Mouse (Mus musculus) limb, embryonic 14.5 days (tissue): ENCODE results near the gene Vil1. TPM values are rescaled to one million over a fixed set of nuclear protein-coding genes. Genes with fewer than 3 reads are reported as not detected.

ENCODE experiments used
- ATAC-seq: fragments of 200-750 bp; cut with Nextera tagmentation; 2 replicates; pipeline ENCODE4 v1.8.0; 2017; ENCODE audit warnings: low read depth, moderate number of reproducible peaks, moderate TSS enrichment; ENCODE audit not compliant: low FRiP score
- DNase-seq: peaks from one replicate; pipeline ENCODE4 v3.0.0-alpha.2; 2015; ENCODE audit warnings: low spot score
- H3K27ac ChIP-seq: fragments of 300-500 bp; sonication (generic); replicated peaks from 2 replicates; pipeline ENCODE4 v1.5.1; 2014; ENCODE audit warnings: low read depth, mild to moderate bottlenecking, low read length, moderate library complexity, mixed read lengths
- H3K27me3 ChIP-seq: fragments of 300-500 bp; sonication (generic); 2 replicates; pipeline ENCODE4 v1.6.1; 2014; ENCODE audit warnings: low read length, mixed read lengths; ENCODE audit not compliant: control insufficient read depth, insufficient read depth
- H3K36me3 ChIP-seq: fragments of 300-500 bp; sonication (generic); 2 replicates; pipeline ENCODE4 v1.6.1; 2014; ENCODE audit warnings: mild to moderate bottlenecking, low read length, moderate library complexity, mixed read lengths; ENCODE audit not compliant: control insufficient read depth, insufficient read depth
- H3K4me1 ChIP-seq: fragments of 300-500 bp; sonication (generic); 2 replicates; pipeline ENCODE4 v1.6.1; 2014; ENCODE audit warnings: antibody characterized with exemption, low read length, mixed read lengths; ENCODE audit not compliant: control insufficient read depth, insufficient read depth
- H3K4me2 ChIP-seq: fragments of 300-500 bp; sonication (generic); replicated peaks from 2 replicates; pipeline ENCODE4 v1.6.1; 2014; ENCODE audit warnings: low read depth, mild to moderate bottlenecking, low read length, moderate library complexity; ENCODE audit not compliant: severe bottlenecking
- H3K4me3 ChIP-seq: fragments of 300-500 bp; sonication (generic); replicated peaks from 2 replicates; pipeline ENCODE4 v1.5.1; 2014; ENCODE audit warnings: low read length
- H3K9ac ChIP-seq: fragments of 300-500 bp; sonication (generic); 2 replicates; pipeline ENCODE4 v1.6.1; 2014; ENCODE audit warnings: mild to moderate bottlenecking, low read depth, low read length, moderate library complexity; ENCODE audit not compliant: severe bottlenecking
- H3K9me3 ChIP-seq: fragments of 300-500 bp; sonication (generic); 2 replicates; pipeline ENCODE4 v1.6.1; 2016; ENCODE audit warnings: low read length; ENCODE audit not compliant: control insufficient read depth
- POLR2A ChIP-seq: fragments of 200-500 bp; IDR thresholded peaks from 2 replicates; pipeline ENCODE4 v1.8.0; 2012; ENCODE audit warnings: inconsistent platforms, mild to moderate bottlenecking, moderate library complexity, borderline replicate concordance; ENCODE audit not compliant: insufficient read depth, insufficient read length; ENCODE audit errors: extremely low read depth
- WGBS: fragments of 180-500 bp; shearing (Covaris S2); extraction: QIAGEN DNeasy Blood & Tissue Kit; methylation state at CpG from one replicate; pipeline ENCODE4 v1.1.7; 2014; 5-methylcytosine and 5-hydroxymethylcytosine counted together
- polyA plus RNA-seq, 2 experiments: library from polyadenylated mRNA; depleted of rRNA in 1 of 2; stranded (reverse) in 1 of 2; unstranded in 1 of 2; fragments of >200 nt; fragmentation: Nextera tagmentation in 1 of 2; extraction: Ambion mirVana in 1 of 2; gene quantifications; 2 replicates each; pipeline versions ENCODE4 v1.2.1 to v1.2.3; 2012 to 2014

Vil1 gene
- polyA plus RNA-seq, 2 experiments = 0.10 to 0.14 TPM

GRCm38 (mm10) chr1:74375561-74375960 lies 33.6 kb upstream of the Vil1 start:
- no peak overlapping the region for H3K4me3 ChIP-seq
- 79% methylated on average over 10 of the region's 10 CpGs for WGBS
- no peak overlapping the region for H3K4me2 ChIP-seq
- TF ChIP-seq POLR2A = no peak
- no peaks in the 10 kb centered on the region for H3K9me3 ChIP-seq
- no peak overlapping the region for H3K9ac ChIP-seq
- no peaks in the 10 kb centered on the region for H3K27me3 ChIP-seq
- no peaks in the 10 kb centered on the region for H3K36me3 ChIP-seq
- H3K27ac ChIP-seq = no peak overlapping the region
- ATAC-seq = no peak
- no peak for DNase-seq
- no peaks in the 10 kb centered on the region for H3K4me1 ChIP-seq

DNA sequence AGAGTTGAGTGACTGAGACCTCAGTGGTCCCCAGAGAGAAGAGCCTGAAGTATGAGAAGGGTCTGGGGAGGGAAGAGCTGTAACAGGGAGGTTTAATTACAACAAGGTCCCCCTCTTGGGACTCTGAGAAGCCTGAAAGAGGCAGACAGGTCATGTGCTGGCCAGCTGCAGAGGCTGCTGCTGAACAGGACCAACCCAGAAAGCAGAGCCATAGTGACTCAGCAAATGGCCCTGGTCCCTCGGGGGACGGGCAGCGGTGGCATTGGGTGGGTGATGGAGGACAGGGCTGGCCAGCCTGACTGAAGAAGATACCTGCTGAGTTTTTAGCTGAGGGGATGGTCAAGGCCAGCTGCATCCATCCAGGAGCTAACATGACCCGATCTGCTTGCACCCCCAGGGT lies 32.8 kb upstream of the Vil1 start:
- Histone ChIP-seq H3K36me3 (no peaks in the 10 kb centered on the region), H3K9ac (no peak overlapping the region), H3K4me3 (no peak overlapping the region), H3K4me2 (no peak overlapping the region), H3K9me3 (no peaks in the 10 kb centered on the region), H3K27ac (no peak overlapping the region), H3K27me3 (no peaks in the 10 kb centered on the region), H3K4me1 (no peaks in the 10 kb centered on the region)
- no peak for ATAC-seq
- DNase-seq = no peak
- 82% methylated on average over 4 of the region's 4 CpGs for WGBS
- TF ChIP-seq POLR2A = no peak

DNA sequence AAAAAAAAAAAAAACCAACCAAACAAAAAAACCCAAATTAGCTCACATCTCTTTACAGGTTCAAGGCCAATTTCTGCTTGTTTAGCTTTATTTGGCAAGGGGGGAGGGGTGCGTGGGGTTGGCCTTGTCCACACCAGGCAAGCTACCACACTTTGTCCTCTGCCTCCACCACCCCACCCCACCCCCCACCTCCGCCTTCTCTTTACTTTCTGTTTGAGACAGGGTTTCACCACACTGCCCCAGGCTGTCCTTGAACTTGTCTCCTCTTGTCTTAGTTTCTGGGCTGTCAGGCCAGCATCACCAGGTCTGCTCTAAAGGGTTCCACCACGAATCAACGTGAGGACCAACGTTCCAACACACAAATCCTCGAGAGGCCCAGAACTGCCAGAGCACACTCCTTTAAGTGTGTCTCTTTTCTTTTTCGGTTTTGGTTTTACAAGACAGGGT lies 30.1 kb upstream of the Vil1 start:
- H3K4me3 ChIP-seq = no peak overlapping the region
- H3K9me3 ChIP-seq = no peaks in the 10 kb centered on the region
- H3K9ac ChIP-seq = no peak overlapping the region
- no peaks in the 10 kb centered on the region for H3K4me1 ChIP-seq
- DNase-seq (no peak), ATAC-seq (no peak)
- TF ChIP-seq POLR2A = no peak
- H3K27me3 ChIP-seq = no peaks in the 10 kb centered on the region
- H3K4me2 ChIP-seq = no peak overlapping the region
- H3K27ac ChIP-seq = no peak overlapping the region
- 66% methylated on average over 7 of the region's 7 CpGs for WGBS
- no peaks in the 10 kb centered on the region for H3K36me3 ChIP-seq

DNA sequence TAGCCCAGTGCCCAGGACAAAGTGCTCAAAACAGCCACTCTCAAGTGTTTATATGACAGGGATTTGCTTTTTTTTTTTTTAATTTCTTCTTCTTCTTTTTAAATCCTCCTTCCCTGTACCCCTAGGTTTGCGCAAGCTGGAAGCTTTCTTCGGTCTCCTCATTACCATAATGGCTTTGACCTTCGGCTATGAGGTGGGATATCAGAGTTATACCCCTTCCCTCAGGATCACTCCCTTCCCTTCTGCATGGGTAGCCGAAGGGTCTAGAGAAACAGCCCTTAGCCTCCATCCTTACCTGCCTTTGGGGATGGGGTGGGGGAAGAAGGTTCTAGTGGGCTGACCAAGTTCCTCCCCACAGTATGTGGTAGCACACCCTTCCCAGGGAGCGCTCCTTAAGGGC lies 28.7 kb upstream of the Vil1 start:
- no peak overlapping the region for H3K9ac ChIP-seq
- H3K4me2 ChIP-seq = no peak overlapping the region
- ATAC-seq = no peak
- H3K4me1 ChIP-seq = no peaks in the 10 kb centered on the region
- H3K4me3 ChIP-seq = no peak overlapping the region
- WGBS = 84% methylated on average over 5 of the region's 5 CpGs
- no peak for DNase-seq
- no peaks in the 10 kb centered on the region for H3K27me3 ChIP-seq
- no peak for TF ChIP-seq POLR2A
- no peaks in the 10 kb centered on the region for H3K36me3 ChIP-seq
- H3K27ac ChIP-seq = no peak overlapping the region
- no peaks in the 10 kb centered on the region for H3K9me3 ChIP-seq

GRCm38 (mm10) chr1:74381588-74382021 lies 27.6 kb upstream of the Vil1 start:
- WGBS = 93% methylated on average over 10 of the region's 10 CpGs
- DNase-seq = no peak

DNA sequence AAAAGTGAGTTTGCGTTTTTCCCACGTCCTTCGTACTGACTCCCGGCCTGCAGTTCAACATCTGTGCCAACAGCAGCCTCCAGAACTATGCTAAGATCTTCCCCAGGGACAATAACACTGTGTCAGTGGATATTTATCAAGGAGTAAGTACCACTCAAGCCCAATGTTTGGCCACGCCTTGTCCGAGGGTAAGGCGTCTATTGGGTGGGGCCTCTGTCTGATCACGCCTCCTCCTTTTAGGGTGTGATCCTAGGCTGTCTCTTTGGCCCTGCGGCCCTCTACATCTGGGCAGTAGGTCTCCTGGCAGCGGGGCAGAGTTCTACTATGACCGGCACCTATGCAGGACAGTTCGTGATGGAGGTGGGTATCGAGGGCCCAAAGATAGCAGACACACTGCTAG lies 25.8 kb upstream of the Vil1 start:
- no peaks in the 10 kb centered on the region for H3K27me3 ChIP-seq
- TF ChIP-seq POLR2A = no peak

More at GRCm38 (mm10) chr1:74381588-74382021, 27.6 kb upstream of the Vil1 start:
- Histone ChIP-seq H3K9me3 (no peaks in the 10 kb centered on the region), H3K4me3 (no peak overlapping the region), H3K27ac (no peak overlapping the region), H3K4me1 (no peaks in the 10 kb centered on the region), H3K4me2 (no peak overlapping the region), H3K27me3 (no peaks in the 10 kb centered on the region), H3K9ac (no peak overlapping the region), H3K36me3 (no peaks in the 10 kb centered on the region)
- TF ChIP-seq POLR2A = no peak
- ATAC-seq = no peak

More for the DNA sequence above, 25.8 kb upstream of the Vil1 start:
- DNase-seq (no peak), ATAC-seq (no peak)
- Histone ChIP-seq H3K27ac (no peak overlapping the region), H3K9ac (no peak overlapping the region), H3K4me1 (peaks cover 8% of the 10 kb centered on the region; the same call in 1 of the 2 replicates), H3K4me3 (no peak overlapping the region), H3K4me2 (no peak overlapping the region), H3K36me3 (no peaks in the 10 kb centered on the region), H3K9me3 (no peaks in the 10 kb centered on the region)
- WGBS = 84% methylated on average over 13 of the region's 13 CpGs
